Mouse (Mus musculus): ENCODE data around the gene Stip1. TPM values are rescaled to one million over a fixed set of nuclear protein-coding genes. Genes with fewer than 3 reads are reported as not detected.
"Not testable (repeated sequence)": the region's sequence is repeated elsewhere in the genome, so short reads cannot be mapped to it uniquely, and the experiment has no call there.

The Stip1 gene
- polyA plus RNA-seq, 1 experiment from 2014 or later: 212 TPM

DNA sequence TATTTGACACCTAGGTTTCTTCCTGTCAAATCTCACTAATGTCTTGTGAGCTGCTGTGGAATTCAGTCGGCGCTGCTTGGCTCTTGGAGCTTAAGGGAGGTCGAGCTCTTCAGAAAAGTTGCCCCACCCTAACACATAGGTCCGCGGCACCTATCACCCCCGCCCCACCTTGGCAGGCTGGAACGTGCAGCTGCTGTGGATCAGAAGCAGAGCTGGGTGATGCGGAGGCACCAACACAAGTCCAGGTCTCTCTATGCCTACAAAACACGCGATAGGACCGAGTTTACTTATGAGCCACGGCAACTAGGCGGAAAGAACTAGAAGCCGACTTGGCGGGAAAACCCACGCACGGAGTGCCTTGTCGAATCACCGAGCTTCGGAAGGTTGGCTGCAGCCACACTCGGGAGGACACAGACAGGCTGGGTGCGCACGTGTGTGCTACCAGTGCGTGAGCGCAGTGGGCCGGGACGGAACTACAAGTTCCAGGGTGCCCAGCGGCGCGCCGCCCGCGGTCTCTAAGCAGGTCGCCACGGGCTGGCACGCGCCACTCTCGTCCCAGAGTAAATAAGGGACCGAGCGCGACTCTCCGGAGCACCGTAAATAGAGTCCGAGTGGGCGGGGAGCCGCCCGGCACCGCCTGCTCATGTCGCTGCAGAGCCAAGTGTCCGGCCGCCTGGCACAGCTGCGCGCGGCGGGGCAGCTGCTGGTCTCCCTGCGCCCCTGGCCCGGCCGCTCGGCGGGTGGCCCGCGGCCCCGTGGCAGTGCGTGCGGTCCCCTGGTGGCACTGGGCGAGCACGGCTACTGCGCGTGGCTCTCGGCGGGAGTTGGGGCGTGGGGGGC is 16.7 kb upstream of the Stip1 start, which contains the start of gene Macrod1:
TSS of gene Macrod1 (plus strand) at position 563 of the 840 bp plus-strand sequence.
- Histone ChIP-seq H3K9ac (ENCODE audit: low read length) (peak within 1 kb of the TSS; percentile 43), H3K27ac (ENCODE audit: low read depth) (no peak within 1 kb of the TSS), H3K4me3 (ENCODE audit: low read depth, low read length) (peak within 1 kb of the TSS; percentile 74), H3K27me3 (replicated peaks; ENCODE audit: control insufficient read depth, insufficient read depth, low read length) (peaks cover 17% of the 10 kb centered on the region), H3K4me2 (ENCODE audit: low read length) (peak within 1 kb of the TSS; percentile 100), H3K4me1 (replicated peaks; ENCODE audit: control insufficient read depth, insufficient read depth, low read length) (peaks cover 15% of the 10 kb centered on the region), H3K36me3 (ENCODE audit: control insufficient read depth, insufficient read depth, low read length) (no peaks in the 10 kb centered on the region), H3K9me3 (ENCODE audit: control insufficient read depth, low read length) (no peaks in the 10 kb centered on the region)
- under 1% methylated on average over 69 of the region's 72 CpGs for WGBS
- DNase-seq (ENCODE audit: low spot score) (peak; percentile 82), ATAC-seq (replicated peaks; ENCODE audit: low FRiP score, low TSS enrichment, low read depth) (peak; percentile 68)

GRCm38 (mm10) chr19:7055173-7055572 is 15.4 kb upstream of the Stip1 start:
- H3K4me3 ChIP-seq (ENCODE audit: low read depth, low read length): no peak overlapping the region
- no peak for ATAC-seq (replicated peaks; ENCODE audit: low FRiP score, low TSS enrichment, low read depth)
- no peak for DNase-seq (ENCODE audit: low spot score)
- no peak overlapping the region for H3K27ac ChIP-seq (ENCODE audit: low read depth)
- peaks cover 17% of the 10 kb centered on the region for H3K27me3 ChIP-seq (replicated peaks; ENCODE audit: control insufficient read depth, insufficient read depth, low read length)
- no peaks in the 10 kb centered on the region for H3K36me3 ChIP-seq (ENCODE audit: control insufficient read depth, insufficient read depth, low read length)
- H3K9ac ChIP-seq (ENCODE audit: low read length): no peak overlapping the region
- peaks cover 15% of the 10 kb centered on the region for H3K4me1 ChIP-seq (replicated peaks; ENCODE audit: control insufficient read depth, insufficient read depth, low read length)
- 45% methylated on average over 3 of the region's 3 CpGs for WGBS
- no peak overlapping the region for H3K4me2 ChIP-seq (ENCODE audit: low read length)
- no peaks in the 10 kb centered on the region for H3K9me3 ChIP-seq (ENCODE audit: control insufficient read depth, low read length)

GRCm38 (mm10) chr19:7054772-7055171 is 15.0 kb upstream of the Stip1 start:
- 55% methylated on average over 10 of the region's 10 CpGs for WGBS
- no peak overlapping the region for H3K27ac ChIP-seq (ENCODE audit: low read depth)
- no peak overlapping the region for H3K4me2 ChIP-seq (ENCODE audit: low read length)

GRCm38 (mm10) chr19:7053382-7053781 is 13.6 kb upstream of the Stip1 start:
- H3K9ac ChIP-seq (ENCODE audit: low read length); H3K4me2 ChIP-seq (ENCODE audit: low read length); ATAC-seq (replicated peaks; ENCODE audit: low FRiP score, low TSS enrichment, low read depth); H3K4me3 ChIP-seq (ENCODE audit: low read depth, low read length); H3K27ac ChIP-seq (ENCODE audit: low read depth); DNase-seq (ENCODE audit: low spot score); H3K9me3 ChIP-seq (ENCODE audit: control insufficient read depth, low read length); H3K36me3 ChIP-seq (ENCODE audit: control insufficient read depth, insufficient read depth, low read length): not testable (repeated sequence)
- Histone ChIP-seq H3K4me1 (replicated peaks; ENCODE audit: control insufficient read depth, insufficient read depth, low read length) (peaks cover 14% of the 10 kb centered on the region), H3K27me3 (replicated peaks; ENCODE audit: control insufficient read depth, insufficient read depth, low read length) (peaks cover 13% of the 10 kb centered on the region)
- WGBS: 89% methylated on average over 4 of the region's 4 CpGs

More at GRCm38 (mm10) chr19:7054772-7055171, 15.0 kb upstream of the Stip1 start:
- Histone ChIP-seq H3K9me3 (ENCODE audit: control insufficient read depth, low read length) (no peaks in the 10 kb centered on the region), H3K36me3 (ENCODE audit: control insufficient read depth, insufficient read depth, low read length) (no peaks in the 10 kb centered on the region), H3K9ac (ENCODE audit: low read length) (no peak overlapping the region), H3K4me1 (replicated peaks; ENCODE audit: control insufficient read depth, insufficient read depth, low read length) (peaks cover 15% of the 10 kb centered on the region), H3K4me3 (ENCODE audit: low read depth, low read length) (no peak overlapping the region), H3K27me3 (replicated peaks; ENCODE audit: control insufficient read depth, insufficient read depth, low read length) (peaks cover 17% of the 10 kb centered on the region)
- DNase-seq (ENCODE audit: low spot score) (no peak), ATAC-seq (replicated peaks; ENCODE audit: low FRiP score, low TSS enrichment, low read depth) (no peak)

- Histone ChIP-seq H3K27me3 (replicated peaks; ENCODE audit: control insufficient read depth, insufficient read depth, low read length) (no peaks in the 10 kb centered on the region), H3K27ac (ENCODE audit: low read depth) (no peak overlapping the region), H3K4me2 (ENCODE audit: low read length) (no peak overlapping the region), H3K4me1 (replicated peaks; ENCODE audit: control insufficient read depth, insufficient read depth, low read length) (0 out of 2 replicates have a peak, but pooled peaks cover 3% of the 10 kb centered on the region), H3K36me3 (ENCODE audit: control insufficient read depth, insufficient read depth, low read length) (no peaks in the 10 kb centered on the region), H3K9me3 (ENCODE audit: control insufficient read depth, low read length) (no peaks in the 10 kb centered on the region), H3K9ac (ENCODE audit: low read length) (no peak overlapping the region), H3K4me3 (ENCODE audit: low read depth, low read length) (no peak overlapping the region)
- WGBS: 34% methylated on average over 4 of the region's 4 CpGs
- DNase-seq (ENCODE audit: low spot score) (no peak), ATAC-seq (replicated peaks; ENCODE audit: low FRiP score, low TSS enrichment, low read depth) (no peak)
These were observed 4.9 kb upstream of the Stip1 start for GRCm38 (mm10) chr19:7044706-7045105.

DNA sequence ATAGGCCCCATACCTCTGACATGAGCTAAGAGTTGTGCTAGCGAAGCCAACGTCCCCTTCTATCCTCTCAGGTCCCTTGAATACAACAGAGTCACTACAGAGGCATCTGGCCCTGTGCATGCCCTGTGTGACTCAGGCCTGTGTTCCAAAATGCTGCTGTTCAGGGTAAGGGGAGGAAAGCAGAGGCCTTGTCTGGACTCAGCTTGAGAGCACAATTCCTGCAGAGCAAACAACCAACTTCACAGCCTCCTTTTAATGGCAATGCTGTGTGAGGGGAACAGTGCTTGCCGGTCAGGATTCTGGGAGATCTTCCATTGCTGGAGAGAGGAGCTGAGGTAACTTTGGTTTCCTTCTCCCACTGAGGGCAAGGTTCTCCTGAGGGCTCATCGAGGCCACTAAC is 4.5 kb upstream of the Stip1 start:
- H3K9me3 ChIP-seq (ENCODE audit: control insufficient read depth, low read length): no peaks in the 10 kb centered on the region
- H3K9ac ChIP-seq (ENCODE audit: low read length): no peak overlapping the region
- 0 out of 2 replicates have a peak, but pooled peaks cover 3% of the 10 kb centered on the region for H3K4me1 ChIP-seq (replicated peaks; ENCODE audit: control insufficient read depth, insufficient read depth, low read length)
- ATAC-seq (replicated peaks; ENCODE audit: low FRiP score, low TSS enrichment, low read depth): no peak
- H3K4me2 ChIP-seq (ENCODE audit: low read length): no peak overlapping the region
- H3K36me3 ChIP-seq (ENCODE audit: control insufficient read depth, insufficient read depth, low read length): no peaks in the 10 kb centered on the region
- H3K4me3 ChIP-seq (ENCODE audit: low read depth, low read length): no peak overlapping the region
- no peak for DNase-seq (ENCODE audit: low spot score)
- WGBS: 59% methylated on average over 4 of the region's 4 CpGs
- H3K27ac ChIP-seq (ENCODE audit: low read depth): no peak overlapping the region
- H3K27me3 ChIP-seq (replicated peaks; ENCODE audit: control insufficient read depth, insufficient read depth, low read length): no peaks in the 10 kb centered on the region

DNA sequence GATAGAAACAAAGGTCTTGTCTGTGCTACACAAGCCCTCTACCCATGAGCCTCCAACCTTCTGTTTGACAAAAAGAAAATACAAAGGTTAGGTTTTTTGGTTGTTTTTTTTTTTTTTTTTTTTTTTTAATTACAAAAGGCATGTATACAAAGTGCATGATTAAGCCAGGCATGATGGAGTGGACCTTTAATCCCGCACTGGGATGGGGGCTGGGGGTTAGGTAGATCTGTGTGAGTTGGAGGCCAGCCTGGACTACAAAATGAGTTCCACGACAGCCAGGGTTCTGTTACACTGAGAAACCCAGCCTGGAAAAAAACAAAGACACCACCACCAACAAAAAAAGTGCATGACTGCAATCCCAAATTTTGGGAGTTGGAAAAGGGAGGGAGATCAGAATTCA is 1.4 kb upstream of the Stip1 start:
- H3K27me3 ChIP-seq (replicated peaks; ENCODE audit: control insufficient read depth, insufficient read depth, low read length): no peaks in the 10 kb centered on the region
- H3K9me3 ChIP-seq (ENCODE audit: control insufficient read depth, low read length): no peaks in the 10 kb centered on the region
- H3K27ac ChIP-seq (ENCODE audit: low read depth): no peak overlapping the region
- 0 out of 2 replicates have a peak, but pooled peaks cover 6% of the 10 kb centered on the region for H3K36me3 ChIP-seq (ENCODE audit: control insufficient read depth, insufficient read depth, low read length)
- H3K9ac ChIP-seq (ENCODE audit: low read length): no peak overlapping the region
- H3K4me2 ChIP-seq (ENCODE audit: low read length): peak overlapping the region; percentile 90
- H3K4me3 ChIP-seq (ENCODE audit: low read depth, low read length): peak overlapping the region; percentile 53
- no peak for ATAC-seq (replicated peaks; ENCODE audit: low FRiP score, low TSS enrichment, low read depth)
- DNase-seq (ENCODE audit: low spot score): no peak
- 87% methylated on average over 2 of the region's 2 CpGs for WGBS
- H3K4me1 ChIP-seq (replicated peaks; ENCODE audit: control insufficient read depth, insufficient read depth, low read length): peaks cover 18% of the 10 kb centered on the region

DNA sequence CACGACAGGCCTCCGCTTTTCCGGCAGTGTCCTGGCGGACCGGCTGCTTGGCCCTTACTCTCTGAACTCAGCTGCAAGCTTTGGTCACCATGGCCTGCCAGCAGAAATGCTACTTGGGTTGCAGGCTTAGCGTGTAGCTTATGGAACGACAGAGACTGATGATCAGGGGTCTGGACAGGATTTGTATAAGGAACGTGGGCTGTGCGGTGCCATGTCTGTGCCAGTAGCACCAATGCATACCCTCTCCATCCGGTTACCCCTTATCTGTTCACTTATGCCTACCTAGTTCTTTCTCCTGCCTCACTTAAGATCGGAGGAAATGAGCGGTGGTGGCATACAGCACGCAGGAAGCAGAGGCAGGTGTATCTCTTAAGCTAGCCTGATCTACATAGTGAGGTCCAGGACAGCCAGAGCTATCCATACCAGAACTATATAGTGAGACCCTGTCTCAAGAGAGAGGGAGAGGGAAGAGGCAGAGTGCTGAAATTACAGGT is 917 bp upstream of the Stip1 start:
- H3K4me3 ChIP-seq (ENCODE audit: low read depth, low read length): peak overlapping the region; percentile 53
- ATAC-seq (replicated peaks; ENCODE audit: low FRiP score, low TSS enrichment, low read depth): peak; percentile 7
- H3K27me3 ChIP-seq (replicated peaks; ENCODE audit: control insufficient read depth, insufficient read depth, low read length): no peaks in the 10 kb centered on the region

More for the DNA sequence above, 917 bp upstream of the Stip1 start:
- peak overlapping the region; percentile 90 for H3K4me2 ChIP-seq (ENCODE audit: low read length)
- 0 out of 2 replicates have a peak, but pooled peaks cover 7% of the 10 kb centered on the region for H3K36me3 ChIP-seq (ENCODE audit: control insufficient read depth, insufficient read depth, low read length)
- peak overlapping the region; percentile 91 for H3K27ac ChIP-seq (ENCODE audit: low read depth)
- WGBS: 23% methylated on average over 13 of the region's 13 CpGs
- no peak for DNase-seq (ENCODE audit: low spot score)
- H3K4me1 ChIP-seq (replicated peaks; ENCODE audit: control insufficient read depth, insufficient read depth, low read length): peaks cover 18% of the 10 kb centered on the region
- H3K9me3 ChIP-seq (ENCODE audit: control insufficient read depth, low read length): no peaks in the 10 kb centered on the region
- peak overlapping the region; percentile 73 for H3K9ac ChIP-seq (ENCODE audit: low read length)
